Mouse (Mus musculus): ENCODE measurements around the gene Ssxa1. TPM values are rescaled to one million over a fixed set of nuclear protein-coding genes. Genes with fewer than 3 reads are reported as not detected.

Gene Ssxa1
- not detected in 4 replicates for total RNA-seq (2023)

DNA sequence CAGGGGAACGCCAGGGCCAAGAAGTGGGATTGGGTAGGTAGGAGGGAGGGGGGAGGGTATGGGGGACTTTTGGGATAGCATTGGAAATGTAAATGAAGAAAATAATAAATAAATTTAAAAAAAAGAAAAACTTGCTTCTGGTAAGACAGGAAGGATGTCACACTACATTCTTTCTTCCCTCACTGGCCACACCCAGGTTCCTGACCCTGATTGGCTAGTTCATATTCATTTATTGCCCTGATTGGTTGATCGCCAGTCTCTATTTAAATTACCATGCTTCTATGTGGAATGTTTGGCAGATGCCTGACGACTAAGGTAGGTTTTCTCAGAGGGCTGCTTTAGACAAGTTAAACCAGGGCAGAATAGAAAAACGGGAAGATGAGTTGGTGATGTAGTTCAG is at the start of gene Ssxa1:
Gene Ssxa1 (plus strand): TSS at position 301 of the 400 bp plus-strand sequence.

DNA sequence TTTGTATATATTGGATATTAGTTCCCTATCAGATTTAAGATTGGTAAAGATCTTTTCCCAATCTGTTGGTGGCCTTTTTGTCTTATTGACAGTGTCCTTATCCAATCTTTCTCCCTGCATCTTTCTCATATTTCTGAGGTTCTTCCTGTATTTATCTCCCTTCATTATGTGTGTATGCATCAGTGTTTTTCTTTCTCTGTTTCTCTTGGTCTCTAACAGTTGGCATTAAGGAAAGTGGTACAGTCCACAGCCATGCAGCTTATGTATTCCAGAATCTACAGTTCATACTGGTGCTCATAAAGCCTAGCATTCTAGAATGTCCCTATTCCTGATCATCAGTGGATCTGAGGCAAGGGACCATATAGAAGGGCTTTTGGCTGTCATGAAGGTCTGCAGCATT is 47.5 kb upstream of the Ssxa1 start, which contains the start of gene Spaca5:
Gene Spaca5 (plus strand): TSS at position 301 of the 400 bp plus-strand sequence.

DNA sequence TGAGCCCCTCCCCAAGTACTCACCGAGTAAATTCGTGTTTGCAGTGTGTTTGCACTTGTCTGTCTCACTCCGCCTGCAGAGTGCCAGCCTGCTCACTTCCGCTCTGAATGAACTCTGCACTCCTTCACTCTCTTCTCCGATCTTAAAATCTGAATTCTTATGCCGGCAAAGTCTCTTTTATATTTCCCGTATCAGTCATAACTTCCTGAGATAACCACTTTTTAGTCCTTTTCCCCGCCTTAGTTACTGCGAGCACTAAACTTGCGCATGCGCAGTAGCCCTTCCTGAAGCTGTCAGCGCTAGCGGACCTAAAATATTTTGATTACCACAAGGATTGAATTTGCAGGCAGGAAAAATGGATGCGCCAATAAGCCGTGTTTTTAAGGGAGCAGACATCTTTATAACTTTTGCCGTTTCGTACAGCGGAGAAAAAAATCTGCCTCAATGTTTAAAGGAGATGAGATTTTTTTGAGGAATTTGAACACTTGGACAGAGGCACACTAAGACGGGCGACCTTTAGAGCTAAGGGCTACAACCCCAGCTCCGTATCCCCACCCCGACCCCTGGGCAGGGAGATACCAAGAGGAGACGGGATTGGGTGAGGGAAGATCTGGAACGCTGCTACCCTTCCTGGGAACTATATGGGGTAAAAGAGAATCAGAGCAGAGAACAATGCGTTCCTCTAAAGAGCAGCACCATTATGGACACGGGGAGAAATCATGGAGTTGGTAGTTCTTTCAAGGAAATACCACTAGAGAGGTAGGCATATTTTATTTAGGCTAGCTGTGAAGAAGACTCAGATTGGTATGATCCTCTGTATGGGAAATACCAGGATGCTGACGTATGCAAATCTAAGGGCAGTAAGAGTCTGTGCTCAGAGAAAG is 26.4 kb upstream of the Ssxa1 start, which contains the start of gene Zfp300:
Gene Zfp300 (minus strand): TSS at position 545 of the 884 bp plus-strand sequence.

Other genes with a start within 250 kb of the Ssxa1 start
- not detected in 4 replicates for gene Timp1, start 245.7 kb upstream of the Ssxa1 start, total RNA-seq (2023)
- 0.16 to 0.24 TPM (median 0.24 TPM) in 3 of 4 replicates, not detected in the other for gene Syn1, start 194.8 kb upstream of the Ssxa1 start, total RNA-seq (2023)
- 39.5 to 56.4 TPM (median 48.5 TPM) in 4 replicates for gene Cfp, start 184.3 kb upstream of the Ssxa1 start, total RNA-seq (2023)
- gene Elk1, start 165.2 kb upstream of the Ssxa1 start, total RNA-seq (2023): 16.9 to 18.3 TPM (median 17.2 TPM) in 4 replicates
- gene Uxt, start 153.8 kb upstream of the Ssxa1 start, total RNA-seq (2023): 37.7 to 52.4 TPM (median 48.5 TPM) in 4 replicates
- gene Zfp182, start 53.5 kb upstream of the Ssxa1 start, total RNA-seq (2023): 23.6 to 26.4 TPM (median 25.3 TPM) in 4 replicates
- not detected in 4 replicates for gene Spaca5, start 47.4 kb upstream of the Ssxa1 start, total RNA-seq (2023)
- gene Zfp300, start 26.3 kb upstream of the Ssxa1 start, total RNA-seq (2023): 0.37 to 0.88 TPM (median 0.65 TPM) in 4 replicates
- not detected in 4 replicates for gene Gm21876, start 59.8 kb downstream of the Ssxa1 start, total RNA-seq (2023)